Comparison of ENCODE assay signal across 8 mouse cellular contexts in genomic region chr14:56810781-56811690, GRCm38 (mm10). TPM values are rescaled to one million over a fixed set of nuclear protein-coding genes. Genes with fewer than 3 reads are reported as not detected.
DNase-seq lines count a peak whose midpoint lies in the region; ATAC-seq and TF ChIP-seq lines count a peak whose summit lies in the region.
"Not testable (repeated sequence)": the region's sequence is repeated elsewhere in the genome, so short reads cannot be mapped to it uniquely, and the experiment has no call there.

No protein-coding gene starts in this region.

- DNase-seq in MEL (ENCODE audit: low read depth, low spot score) = peak; percentile 76
- DNase-seq in cerebellum, adult 9-10 months = peak; percentile 59
- peak; percentile 48 for DNase-seq in forebrain, postnatal 0 days
- DNase-seq in hindbrain, embryonic 10.5 days (ENCODE audit: low spot score) = peak; percentile 56
- peak; percentile 29 to 31 for DNase-seq in layer of hippocampus, postnatal 14 days (ENCODE audit: low spot score in 2 of 2)
- DNase-seq in lung, postnatal 14 days = peak; percentile 50
- DNase-seq in ovary, postnatal 36 days (ENCODE audit: low spot score) = peak; percentile 55
- DNase-seq in thymus, postnatal 14 days = peak; percentile 54

- 2% methylated on average over 31 of the region's 86 CpGs for WGBS in forebrain, postnatal 0 days
- WGBS in hindbrain, embryonic 10.5 days = 1% methylated on average over 49 of the region's 86 CpGs

- H3K4me2 ChIP-seq in forebrain, postnatal 0 days (ENCODE audit: low read depth) = peak overlapping the region; percentile 64

- H3K27me3 ChIP-seq in MEL (ENCODE audit: control insufficient read depth in 1 of 2, insufficient read depth in 2 of 2, low read length in 2 of 2); forebrain, postnatal 0 days (ENCODE audit: insufficient read depth, low read length); hindbrain, embryonic 10.5 days (ENCODE audit: insufficient read depth, poor library complexity, severe bottlenecking): not testable (repeated sequence)

- H3K9ac ChIP-seq in MEL (ENCODE audit: control insufficient read depth, low read depth, low read length, poor library complexity, severe bottlenecking) = peak overlapping the region; percentile 81
- H3K9ac ChIP-seq in forebrain, postnatal 0 days = peak overlapping the region; percentile 68

- TF ChIP-seq POLR2A in MEL (IDR thresholded peaks at IDR 0.05; ENCODE audit: control insufficient read depth in 1 of 2, insufficient read depth in 1 of 2, low read depth in 1 of 2, low read length in 2 of 2, poor library complexity in 1 of 2) = peak in 1 of 2 experiments; percentile 41; a peak in 1 of 4 replicates

- peaks cover 2 to 14% of the 10 kb centered on the region in 2 experiments for H3K4me1 ChIP-seq in MEL (ENCODE audit: control insufficient read depth in 1 of 2, insufficient read depth in 2 of 2, low read length in 2 of 2)
- H3K4me1 ChIP-seq in forebrain, postnatal 0 days (ENCODE audit: insufficient read depth) = peaks cover 11% of the 10 kb centered on the region; the same call in 1 of the 2 replicates
- peaks cover 22% of the 10 kb centered on the region for H3K4me1 ChIP-seq in hindbrain, embryonic 10.5 days (replicated peaks)

- peak overlapping the region; percentile 59 to 68 for H3K4me3 ChIP-seq in MEL (ENCODE audit: control insufficient read depth in 1 of 2, insufficient read depth in 1 of 2, low read depth in 2 of 2, low read length in 2 of 2)
- peak overlapping the region; percentile 65 for H3K4me3 ChIP-seq in forebrain, postnatal 0 days (ENCODE audit: low read depth, low read length)
- H3K4me3 ChIP-seq in hindbrain, embryonic 10.5 days = peak overlapping the region; percentile 76

- TF ChIP-seq RAD21 in MEL (IDR thresholded peaks at IDR 0.05; ENCODE audit: low read depth, low read length) = not testable (repeated sequence)

- H3K36me3 ChIP-seq in MEL (ENCODE audit: control insufficient read depth in 1 of 2, insufficient read depth in 2 of 2, low read length in 2 of 2); forebrain, postnatal 0 days (ENCODE audit: insufficient read depth): not testable (repeated sequence)
- peaks cover 32% of the 10 kb centered on the region for H3K36me3 ChIP-seq in hindbrain, embryonic 10.5 days

- ATAC-seq in forebrain, postnatal 0 days = not testable (repeated sequence)

- not testable (repeated sequence) for H3K9me3 ChIP-seq in MEL (replicated peaks; ENCODE audit: insufficient read depth, low read length); forebrain, postnatal 0 days (ENCODE audit: low read length); hindbrain, embryonic 10.5 days

- peaks cover 12% of the 10 kb centered on the region for H3K79me2 ChIP-seq in MEL (ENCODE audit: control insufficient read depth, insufficient read depth, low read length, poor library complexity)

- not testable (repeated sequence) for TF ChIP-seq EP300 in MEL (IDR thresholded peaks at IDR 0.05; ENCODE audit: low read depth in 1 of 2, low read length in 2 of 2)

- TF ChIP-seq CTCF in MEL (IDR thresholded peaks at IDR 0.05 in 2 of 3, conservative IDR thresholded peaks at IDR 0.05 in 1 of 3; ENCODE audit: control insufficient read depth in 1 of 3, insufficient read depth in 1 of 3, low read depth in 2 of 3, low read length in 3 of 3, poor library complexity in 1 of 3, severe bottlenecking in 1 of 3); forebrain, postnatal 0 days (IDR thresholded peaks at IDR 0.05; ENCODE audit: low read depth): not testable (repeated sequence)

- peak overlapping the region; percentile 68 for H3K27ac ChIP-seq in MEL (ENCODE audit: control insufficient read depth, low read depth, low read length)
- peak overlapping the region; percentile 78 for H3K27ac ChIP-seq in forebrain, postnatal 0 days (ENCODE audit: low read depth, low read length)
- peak overlapping the region; percentile 91 for H3K27ac ChIP-seq in hindbrain, embryonic 10.5 days

TF ChIP-seq in MEL, 35 proteins besides CTCF, POLR2A, EP300 and RAD21:
- TF ChIP-seq ZNF384 (IDR thresholded peaks at IDR 0.05; ENCODE audit: low read depth, low read length) (peak; percentile 90), UBTF (IDR thresholded peaks at IDR 0.05; ENCODE audit: borderline replicate concordance, insufficient read depth, low read depth, low read length) (0 out of 2 replicates have a peak, but pooled peaks have one; percentile 56), TBP (IDR thresholded peaks at IDR 0.05; ENCODE audit: low read depth, low read length) (0 out of 2 replicates have a peak, but pooled peaks have one; percentile 46), HCFC1 (IDR thresholded peaks at IDR 0.05; ENCODE audit: low read depth, low read length) (0 out of 2 replicates have a peak, but pooled peaks have one; percentile 10), MXI1 (IDR thresholded peaks at IDR 0.05; ENCODE audit: low read depth, low read length) (peak; percentile 53; the same call in 1 of the 2 replicates), SIN3A (IDR thresholded peaks at IDR 0.05; ENCODE audit: low read length) (peak; percentile 3; the same call in 1 of the 2 replicates)

RNA-seq across cellular contexts. Expression of gene Zmym5, which starts 0.5 kb away (rescaled TPM):
- 6.7 and 7.5 TPM in 2 replicates for total RNA-seq in MEL (2012; rRNA removed)
- polyA plus RNA-seq in MEL (2012; ENCODE audit: insufficient read depth in 1 of 2, insufficient read length in 2 of 2, low read depth in 1 of 2, low replicate concordance in 2 of 2, missing spikeins in 1 of 2) = 10 to 100 TPM; 13.2 to 36.5 TPM
- total RNA-seq in forebrain, postnatal 0 days (2014; rRNA removed) = 20.8 and 23.6 TPM in 2 replicates
- polyA plus RNA-seq in forebrain, postnatal 0 days (2015; fragmentation: Nextera tagmentation; extraction: Ambion mirVana) = 17.0 and 27.2 TPM in 2 replicates
- polyA plus RNA-seq in hindbrain, embryonic 10.5 days (2016; fragmentation: Nextera tagmentation; extraction: Ambion mirVana) = 17.8 and 23.3 TPM in 2 replicates
- 10 to 100 TPM; 28.8 to 30.1 TPM for total RNA-seq in layer of hippocampus, postnatal 14 days (2021)

RNA-seq across cellular contexts. Expression of gene Pspc1, which starts 32.9 kb away (rescaled TPM):
- 48.7 and 48.8 TPM in 2 replicates for total RNA-seq in MEL (2012; rRNA removed)
- 10 to 100 TPM; 36.1 to 68.2 TPM for polyA plus RNA-seq in MEL (2012; ENCODE audit: insufficient read depth in 1 of 2, insufficient read length in 2 of 2, low read depth in 1 of 2, low replicate concordance in 2 of 2, missing spikeins in 1 of 2)
- 56.6 and 59.6 TPM in 2 replicates for total RNA-seq in forebrain, postnatal 0 days (2014; rRNA removed)
- polyA plus RNA-seq in forebrain, postnatal 0 days (2015; fragmentation: Nextera tagmentation; extraction: Ambion mirVana) = 33.1 and 39.1 TPM in 2 replicates
- 36.2 and 43.9 TPM in 2 replicates for polyA plus RNA-seq in hindbrain, embryonic 10.5 days (2016; fragmentation: Nextera tagmentation; extraction: Ambion mirVana)
- total RNA-seq in layer of hippocampus, postnatal 14 days (2021) = 10 to 100 TPM; 58.7 to 60.2 TPM
